Mouse (Mus musculus): ENCODE measurements around the gene Taar8a. TPM values are rescaled to one million over a fixed set of nuclear protein-coding genes. Genes with fewer than 3 reads are reported as not detected.
"Not testable (repeated sequence)": the region's sequence is repeated elsewhere in the genome, so short reads cannot be mapped to it uniquely, and the experiment has no call there.

The Taar8a gene
- polyA plus RNA-seq, 1 experiment: not detected

- no peaks in the 10 kb centered on the region for H3K4me1 ChIP-seq (ENCODE audit: control insufficient read depth, insufficient read depth, low read length)
- H3K4me3 ChIP-seq (ENCODE audit: insufficient read depth, low read depth, low read length): no peak overlapping the region
- WGBS: 58% methylated on average over 5 of the region's 5 CpGs
- no peak for TF ChIP-seq POLR2A (IDR thresholded peaks at IDR 0.05; ENCODE audit: insufficient read depth, low read depth, low read length)
- no peak for TF ChIP-seq CTCF (IDR thresholded peaks at IDR 0.05; ENCODE audit: insufficient read depth, low read depth, low read length)
- no peak overlapping the region for H3K27ac ChIP-seq (ENCODE audit: insufficient read depth, low read depth, low read length)
These were observed 9.6 kb downstream of the Taar8a start for GRCm38 (mm10) chr10:24085936-24086335.

- 79% methylated on average over 5 of the region's 5 CpGs for WGBS
These were observed 10.3 kb downstream of the Taar8a start for GRCm38 (mm10) chr10:24086555-24086954.

GRCm38 (mm10) chr10:24087168-24087567 lies 10.9 kb downstream of the Taar8a start:
- no peak for TF ChIP-seq CTCF (IDR thresholded peaks at IDR 0.05; ENCODE audit: insufficient read depth, low read depth, low read length)
- no peak for TF ChIP-seq POLR2A (IDR thresholded peaks at IDR 0.05; ENCODE audit: insufficient read depth, low read depth, low read length)
- Histone ChIP-seq H3K27ac (ENCODE audit: insufficient read depth, low read depth, low read length) (no peak overlapping the region), H3K4me1 (ENCODE audit: control insufficient read depth, insufficient read depth, low read length) (no peaks in the 10 kb centered on the region), H3K4me3 (ENCODE audit: insufficient read depth, low read depth, low read length) (no peak overlapping the region)
- WGBS: 96% methylated on average over 2 of the region's 2 CpGs

More at GRCm38 (mm10) chr10:24086555-24086954, 10.3 kb downstream of the Taar8a start:
- no peak overlapping the region for H3K4me3 ChIP-seq (ENCODE audit: insufficient read depth, low read depth, low read length)
- no peak overlapping the region for H3K27ac ChIP-seq (ENCODE audit: insufficient read depth, low read depth, low read length)
- no peaks in the 10 kb centered on the region for H3K4me1 ChIP-seq (ENCODE audit: control insufficient read depth, insufficient read depth, low read length)
- no peak for TF ChIP-seq CTCF (IDR thresholded peaks at IDR 0.05; ENCODE audit: insufficient read depth, low read depth, low read length)
- no peak for TF ChIP-seq POLR2A (IDR thresholded peaks at IDR 0.05; ENCODE audit: insufficient read depth, low read depth, low read length)

- Histone ChIP-seq H3K4me3 (ENCODE audit: insufficient read depth, low read depth, low read length) (no peak within 1 kb of the TSS), H3K27ac (ENCODE audit: insufficient read depth, low read depth, low read length) (no peak within 1 kb of the TSS), H3K4me1 (ENCODE audit: control insufficient read depth, insufficient read depth, low read length) (no peaks in the 10 kb centered on the region)
- WGBS: 67% methylated on average over 2 of the region's 2 CpGs
- TF ChIP-seq CTCF (IDR thresholded peaks at IDR 0.05; ENCODE audit: insufficient read depth, low read depth, low read length): no peak
- no peak for TF ChIP-seq POLR2A (IDR thresholded peaks at IDR 0.05; ENCODE audit: insufficient read depth, low read depth, low read length)
These were observed 15.9 kb downstream of the Taar8a start, which contains the start of gene Taar8b for GRCm38 (mm10) chr10:24092194-24092593. TSS of gene Taar8b (minus strand) at chr10:24092294.

GRCm38 (mm10) chr10:24097010-24097409 lies 20.7 kb downstream of the Taar8a start:
- WGBS: 71% methylated on average over 2 of the region's 2 CpGs
- not testable (repeated sequence) for H3K4me1 ChIP-seq (ENCODE audit: control insufficient read depth, insufficient read depth, low read length); H3K27ac ChIP-seq (ENCODE audit: insufficient read depth, low read depth, low read length); H3K4me3 ChIP-seq (ENCODE audit: insufficient read depth, low read depth, low read length)

- not testable (repeated sequence) for H3K4me3 ChIP-seq (ENCODE audit: insufficient read depth, low read depth, low read length); H3K27ac ChIP-seq (ENCODE audit: insufficient read depth, low read depth, low read length); H3K4me1 ChIP-seq (ENCODE audit: control insufficient read depth, insufficient read depth, low read length)
- WGBS: 84% methylated on average over 1 of the region's 3 CpGs
These were observed 25.5 kb downstream of the Taar8a start, which contains the start of gene Taar8c for GRCm38 (mm10) chr10:24101812-24102211. TSS of gene Taar8c (minus strand) at chr10:24101912.

GRCm38 (mm10) chr10:24103299-24103698 lies 27.0 kb downstream of the Taar8a start:
- not testable (repeated sequence) for H3K4me1 ChIP-seq (ENCODE audit: control insufficient read depth, insufficient read depth, low read length); H3K4me3 ChIP-seq (ENCODE audit: insufficient read depth, low read depth, low read length); H3K27ac ChIP-seq (ENCODE audit: insufficient read depth, low read depth, low read length)
- WGBS: 70% methylated on average over 1 of the region's 1 CpGs

- Histone ChIP-seq H3K4me3 (ENCODE audit: insufficient read depth, low read depth, low read length) (no peak overlapping the region), H3K4me1 (ENCODE audit: control insufficient read depth, insufficient read depth, low read length) (no peaks in the 10 kb centered on the region), H3K27ac (ENCODE audit: insufficient read depth, low read depth, low read length) (no peak overlapping the region)
- 74% methylated on average over 5 of the region's 5 CpGs for WGBS
- TF ChIP-seq CTCF (IDR thresholded peaks at IDR 0.05; ENCODE audit: insufficient read depth, low read depth, low read length) (no peak), POLR2A (IDR thresholded peaks at IDR 0.05; ENCODE audit: insufficient read depth, low read depth, low read length) (no peak)
These were observed 31.4 kb downstream of the Taar8a start for GRCm38 (mm10) chr10:24107747-24108146.

- Histone ChIP-seq H3K4me3 (ENCODE audit: insufficient read depth, low read depth, low read length) (no peak overlapping the region), H3K4me1 (ENCODE audit: control insufficient read depth, insufficient read depth, low read length) (no peaks in the 10 kb centered on the region), H3K27ac (ENCODE audit: insufficient read depth, low read depth, low read length) (no peak overlapping the region)
- no peak for TF ChIP-seq POLR2A (IDR thresholded peaks at IDR 0.05; ENCODE audit: insufficient read depth, low read depth, low read length)
- no peak for TF ChIP-seq CTCF (IDR thresholded peaks at IDR 0.05; ENCODE audit: insufficient read depth, low read depth, low read length)
- WGBS: 74% methylated on average over 3 of the region's 3 CpGs
These were observed 31.9 kb downstream of the Taar8a start for GRCm38 (mm10) chr10:24108236-24108635.

GRCm38 (mm10) chr10:24109434-24109833 lies 33.1 kb downstream of the Taar8a start, which contains the start of gene Taar9:
TSS of gene Taar9 (minus strand) at chr10:24109534.
- not testable (repeated sequence) for H3K4me3 ChIP-seq (ENCODE audit: insufficient read depth, low read depth, low read length); H3K27ac ChIP-seq (ENCODE audit: insufficient read depth, low read depth, low read length); H3K4me1 ChIP-seq (ENCODE audit: control insufficient read depth, insufficient read depth, low read length)
- 86% methylated on average over 8 of the region's 8 CpGs for WGBS
